Mouse (Mus musculus) kidney, embryonic 16.5 days (tissue): ENCODE measurements around the gene Agk. TPM values are rescaled to one million over a fixed set of nuclear protein-coding genes. Genes with fewer than 3 reads are reported as not detected.

ENCODE experiments used
- ATAC-seq: fragments of 200-750 bp; cut with Nextera tagmentation; 2 replicates; pipeline ENCODE4 v1.8.0; 2017; ENCODE audit warnings: moderate TSS enrichment; ENCODE audit not compliant: low FRiP score, low TSS enrichment
- H3K27ac ChIP-seq: fragments of 300-500 bp; sonication (generic); 2 replicates; pipeline ENCODE4 v1.5.1; 2014; ENCODE audit warnings: low read length
- H3K27me3 ChIP-seq: fragments of 300-500 bp; sonication (generic); 2 replicates; pipeline ENCODE4 v1.6.1; 2014; ENCODE audit warnings: low read length, control low read depth, mixed read lengths; ENCODE audit not compliant: insufficient read depth
- H3K36me3 ChIP-seq: fragments of 300-500 bp; sonication (generic); 2 replicates; pipeline ENCODE4 v1.6.1; 2014; ENCODE audit warnings: low read length, control low read depth, mixed read lengths; ENCODE audit not compliant: insufficient read depth
- H3K4me1 ChIP-seq: fragments of 300-500 bp; sonication (generic); 2 replicates; pipeline ENCODE4 v1.6.1; 2014; ENCODE audit warnings: low read length, control low read depth, mixed read lengths; ENCODE audit not compliant: insufficient read depth
- H3K4me2 ChIP-seq: fragments of 300-500 bp; sonication (generic); replicated peaks from 2 replicates; pipeline ENCODE4 v1.6.1; 2014; ENCODE audit warnings: low read depth, low read length
- H3K4me3 ChIP-seq: fragments of 300-500 bp; sonication (generic); 2 replicates; pipeline ENCODE4 v1.5.1; 2014; ENCODE audit warnings: mild to moderate bottlenecking, low read length
- H3K9ac ChIP-seq: fragments of 300-500 bp; sonication (generic); replicated peaks from 2 replicates; pipeline ENCODE4 v1.6.1; 2014; ENCODE audit warnings: low read length
- H3K9me3 ChIP-seq: fragments of 300-500 bp; sonication (generic); 2 replicates; pipeline ENCODE4 v1.6.1; 2016; ENCODE audit warnings: low read length, control low read depth
- WGBS: fragments of 180-500 bp; shearing (Covaris S2); extraction: QIAGEN DNeasy Blood & Tissue Kit; methylation state at CpG from one replicate; pipeline ENCODE4 v1.1.7; 2014; 5-methylcytosine and 5-hydroxymethylcytosine counted together
- polyA plus RNA-seq: library from polyadenylated mRNA; unstranded; fragments of >200 nt; fragmentation: Nextera tagmentation; extraction: Ambion mirVana; gene quantifications from 2 replicates; pipeline ENCODE4 v1.2.1, GENCODE M21; 2015

Agk gene
- polyA plus RNA-seq, 1 experiment from 2014 or later = 49.9 TPM

- Histone ChIP-seq H3K4me1 (peaks cover 4% of the 10 kb centered on the region; the same call in 1 of the 2 replicates), H3K4me3 (no peak overlapping the region), H3K27me3 (no peaks in the 10 kb centered on the region), H3K9ac (no peak overlapping the region), H3K36me3 (no peaks in the 10 kb centered on the region), H3K9me3 (no peaks in the 10 kb centered on the region), H3K4me2 (no peak overlapping the region), H3K27ac (no peak overlapping the region)
- no peak for ATAC-seq
- WGBS = 87% methylated on average over 7 of the region's 7 CpGs
Observed at GRCm38 (mm10) chr6:40427441-40427840, 102.5 kb downstream of the Agk start.

GRCm38 (mm10) chr6:40428696-40429095 lies 103.7 kb downstream of the Agk start:
- ATAC-seq = no peak
- WGBS = 74% methylated on average over 3 of the region's 3 CpGs

GRCm38 (mm10) chr6:40429521-40429931 lies 104.6 kb downstream of the Agk start:
- ATAC-seq = peak; percentile 29; the same call in 1 of the 2 replicates
- Histone ChIP-seq H3K9me3 (no peaks in the 10 kb centered on the region), H3K27ac (no peak overlapping the region), H3K4me1 (peaks cover 9% of the 10 kb centered on the region), H3K27me3 (no peaks in the 10 kb centered on the region; the same call in 1 of the 2 replicates), H3K4me2 (no peak overlapping the region), H3K9ac (no peak overlapping the region), H3K4me3 (no peak overlapping the region), H3K36me3 (no peaks in the 10 kb centered on the region)
- WGBS = 68% methylated on average over 4 of the region's 4 CpGs

More at GRCm38 (mm10) chr6:40428696-40429095, 103.7 kb downstream of the Agk start:
- Histone ChIP-seq H3K9ac (no peak overlapping the region), H3K4me1 (peaks cover 4% of the 10 kb centered on the region; the same call in 1 of the 2 replicates), H3K4me2 (no peak overlapping the region), H3K9me3 (no peaks in the 10 kb centered on the region), H3K27me3 (no peaks in the 10 kb centered on the region), H3K27ac (no peak overlapping the region), H3K4me3 (no peak overlapping the region), H3K36me3 (no peaks in the 10 kb centered on the region)

GRCm38 (mm10) chr6:40430251-40430650 lies 105.3 kb downstream of the Agk start:
- no peaks in the 10 kb centered on the region for H3K36me3 ChIP-seq
- no peak overlapping the region for H3K4me3 ChIP-seq
- no peaks in the 10 kb centered on the region for H3K9me3 ChIP-seq
- 90% methylated on average over 3 of the region's 3 CpGs for WGBS
- ATAC-seq = no peak
- no peak overlapping the region for H3K4me2 ChIP-seq
- peaks cover 14% of the 10 kb centered on the region for H3K4me1 ChIP-seq
- H3K27ac ChIP-seq = no peak overlapping the region
- no peaks in the 10 kb centered on the region; the same call in 1 of the 2 replicates for H3K27me3 ChIP-seq
- no peak overlapping the region for H3K9ac ChIP-seq

- H3K4me3 ChIP-seq = no peak overlapping the region
- peaks cover 14% of the 10 kb centered on the region for H3K4me1 ChIP-seq
- no peaks in the 10 kb centered on the region for H3K36me3 ChIP-seq
- WGBS = 76% methylated on average over 3 of the region's 3 CpGs
- H3K9ac ChIP-seq = no peak overlapping the region
- ATAC-seq = no peak
- H3K27ac ChIP-seq = no peak overlapping the region
- no peaks in the 10 kb centered on the region for H3K9me3 ChIP-seq
- H3K4me2 ChIP-seq = no peak overlapping the region
- no peaks in the 10 kb centered on the region; the same call in 1 of the 2 replicates for H3K27me3 ChIP-seq
Observed at GRCm38 (mm10) chr6:40430878-40431277, 105.9 kb downstream of the Agk start.

- no peak for ATAC-seq
- WGBS = 68% methylated on average over 4 of the region's 4 CpGs
- H3K9me3 ChIP-seq = no peaks in the 10 kb centered on the region
- H3K4me1 ChIP-seq = peaks cover 16% of the 10 kb centered on the region
- H3K36me3 ChIP-seq = no peaks in the 10 kb centered on the region
- no peak overlapping the region for H3K4me3 ChIP-seq
- no peak overlapping the region for H3K27ac ChIP-seq
- H3K9ac ChIP-seq = no peak overlapping the region
- no peak overlapping the region for H3K4me2 ChIP-seq
- no peaks in the 10 kb centered on the region; the same call in 1 of the 2 replicates for H3K27me3 ChIP-seq
Observed at GRCm38 (mm10) chr6:40431356-40431755, 106.4 kb downstream of the Agk start.

- H3K9me3 ChIP-seq = no peaks in the 10 kb centered on the region
- H3K9ac ChIP-seq = no peak overlapping the region
- peaks cover 18% of the 10 kb centered on the region for H3K4me1 ChIP-seq
- no peaks in the 10 kb centered on the region; the same call in 1 of the 2 replicates for H3K27me3 ChIP-seq
- H3K4me3 ChIP-seq = no peak overlapping the region
- H3K27ac ChIP-seq = no peak overlapping the region
- no peak overlapping the region for H3K4me2 ChIP-seq
- no peak for ATAC-seq
- no peaks in the 10 kb centered on the region for H3K36me3 ChIP-seq
Observed at GRCm38 (mm10) chr6:40431812-40432211, 106.8 kb downstream of the Agk start.

- Histone ChIP-seq H3K27ac (no peak overlapping the region), H3K4me1 (peaks cover 18% of the 10 kb centered on the region), H3K36me3 (no peaks in the 10 kb centered on the region), H3K4me2 (no peak overlapping the region), H3K9me3 (no peaks in the 10 kb centered on the region), H3K27me3 (peaks cover 8% of the 10 kb centered on the region; the same call in 1 of the 2 replicates), H3K9ac (no peak overlapping the region), H3K4me3 (no peak overlapping the region)
- no peak for ATAC-seq
- whole genome bisulfite sequencing = 86% methylated on average over 17 of the region's 17 CpGs
Observed at GRCm38 (mm10) chr6:40432346-40433275, 107.6 kb downstream of the Agk start.

- peaks cover 18% of the 10 kb centered on the region for H3K4me1 ChIP-seq
- WGBS = 6% methylated on average over 7 of the region's 7 CpGs
- no peaks in the 10 kb centered on the region for H3K36me3 ChIP-seq
Observed at GRCm38 (mm10) chr6:40434697-40435096, 109.7 kb downstream of the Agk start.

More at GRCm38 (mm10) chr6:40434697-40435096, 109.7 kb downstream of the Agk start:
- Histone ChIP-seq H3K4me2 (peak overlapping the region; percentile 72), H3K27me3 (peaks cover 15% of the 10 kb centered on the region; the same call in 1 of the 2 replicates), H3K9ac (peak overlapping the region; percentile 74), H3K4me3 (peak overlapping the region; percentile 66), H3K27ac (no peak overlapping the region), H3K9me3 (no peaks in the 10 kb centered on the region)
- ATAC-seq = no peak
